Mouse (Mus musculus): ENCODE results near the gene Itgbl1. TPM values are rescaled to one million over a fixed set of nuclear protein-coding genes. Genes with fewer than 3 reads are reported as not detected.
"Not testable (repeated sequence)": the region's sequence is repeated elsewhere in the genome, so short reads cannot be mapped to it uniquely, and the experiment has no call there.

The Itgbl1 gene
- polyA plus RNA-seq (2012; rRNA removed): 0.05 TPM in 1 of 2 replicates, not detected in the other

DNA sequence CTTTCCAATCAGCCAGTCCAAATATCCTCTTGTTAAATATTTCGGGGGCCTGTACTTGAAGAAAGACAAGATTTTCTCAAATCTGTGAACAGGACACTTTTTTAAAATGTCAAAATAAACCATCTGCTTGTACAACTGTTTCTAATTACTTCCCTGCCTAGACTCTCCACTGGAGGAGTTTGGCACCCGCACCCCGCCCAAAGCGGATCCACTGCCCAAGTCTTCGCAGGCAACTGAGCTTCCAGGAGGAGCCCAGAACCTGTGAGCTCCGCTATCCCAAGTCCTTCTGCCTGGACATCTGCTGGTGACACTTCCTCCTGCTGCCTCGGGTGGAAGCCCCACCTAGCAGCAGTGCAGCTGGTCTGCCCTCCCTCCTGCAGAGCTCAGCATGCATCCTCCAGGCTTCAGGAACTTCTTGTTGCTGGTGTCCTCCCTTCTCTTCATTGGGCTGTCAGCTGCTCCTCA, at the start of gene Itgbl1:
Gene Itgbl1, plus strand, starts transcription at position 51 of the 465 bp plus-strand sequence.
- WGBS: 54% methylated on average over 7 of the region's 7 CpGs
- no peak for DNase-seq (ENCODE audit: low read depth, low spot score)

DNA sequence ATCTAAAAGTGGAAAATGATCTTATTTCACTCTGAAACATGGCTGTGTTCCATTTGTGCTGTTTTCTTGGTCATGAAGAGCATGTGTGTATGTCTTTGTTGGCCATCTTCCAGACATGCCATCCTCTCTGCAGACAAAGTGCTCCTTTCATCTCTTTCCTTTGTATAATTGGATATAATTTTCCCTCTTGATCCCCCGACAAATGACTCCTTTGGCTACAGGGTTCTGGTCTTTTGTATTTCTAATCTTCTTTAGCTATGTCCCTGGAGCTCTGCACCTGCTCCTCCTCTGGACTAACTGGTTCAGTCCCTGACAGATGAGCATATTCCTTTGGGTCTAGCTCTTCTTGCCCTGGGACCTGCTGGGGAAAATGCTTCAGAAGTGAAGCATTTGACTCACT, 36.8 kb upstream of the Itgbl1 start:
- DNase-seq (ENCODE audit: low read depth, low spot score): no peak
- WGBS: 63% methylated on average over 1 of the region's 1 CpGs

DNA sequence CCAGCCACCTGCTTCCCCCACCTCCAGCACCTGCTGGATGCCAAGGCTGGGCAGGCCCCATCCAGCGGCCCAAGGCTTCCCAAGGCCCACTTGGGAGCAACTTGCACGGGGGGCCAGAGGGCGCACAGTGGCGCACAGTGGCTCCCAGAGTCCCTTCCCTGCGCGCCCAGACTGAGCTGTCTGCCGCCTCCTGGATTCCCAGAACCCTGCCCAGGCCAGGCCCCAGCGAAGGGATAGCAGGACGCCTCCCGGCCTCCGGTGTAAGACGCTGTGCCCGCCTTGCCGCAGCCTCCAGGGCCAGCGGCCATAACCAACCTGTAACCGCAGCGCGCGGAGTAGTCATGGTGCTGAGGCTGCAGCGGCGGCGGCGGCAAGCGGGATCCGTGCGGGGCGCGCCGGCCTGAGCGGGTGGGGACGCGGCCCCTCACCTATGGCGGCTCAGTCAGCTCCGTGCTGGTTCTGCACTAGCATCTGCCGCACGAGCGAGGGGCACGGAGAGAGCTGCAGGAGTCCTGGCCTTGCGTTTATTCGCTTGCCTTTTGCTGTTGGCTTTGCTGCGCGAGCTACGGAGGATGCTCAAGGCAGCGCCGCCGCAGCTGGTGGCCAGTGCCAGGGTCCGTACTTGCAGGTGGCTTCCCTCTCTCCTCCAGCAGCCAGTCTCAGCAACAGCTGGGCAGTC, 33.1 kb upstream of the Itgbl1 start, which contains the start of gene Nalcn:
Gene Nalcn, minus strand, starts transcription at position 644 of the 679 bp plus-strand sequence.
- WGBS: 4% methylated on average over 47 of the region's 47 CpGs
- no peak for DNase-seq (ENCODE audit: low read depth, low spot score)

DNA sequence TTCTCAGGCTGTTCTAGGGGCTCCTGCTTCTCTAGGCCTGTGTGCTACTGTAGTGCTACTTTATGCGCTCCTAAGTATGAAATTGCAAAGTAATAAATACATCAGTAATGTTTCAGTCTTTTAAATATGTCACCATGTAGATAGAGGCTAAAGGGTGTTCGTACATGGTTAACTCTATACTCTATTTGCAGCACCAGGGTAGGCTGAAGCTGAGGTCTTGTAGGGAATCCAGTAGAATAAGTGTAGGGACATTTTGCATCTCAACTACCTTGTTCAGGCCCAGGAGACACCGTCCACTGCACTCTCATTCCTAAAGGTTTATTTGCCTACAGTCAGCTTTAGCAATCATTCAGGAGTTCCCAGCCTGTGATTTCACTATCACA, 32.6 kb upstream of the Itgbl1 start:
- 51% methylated on average over 3 of the region's 3 CpGs for WGBS
- no peak for DNase-seq (ENCODE audit: low read depth, low spot score)

DNA sequence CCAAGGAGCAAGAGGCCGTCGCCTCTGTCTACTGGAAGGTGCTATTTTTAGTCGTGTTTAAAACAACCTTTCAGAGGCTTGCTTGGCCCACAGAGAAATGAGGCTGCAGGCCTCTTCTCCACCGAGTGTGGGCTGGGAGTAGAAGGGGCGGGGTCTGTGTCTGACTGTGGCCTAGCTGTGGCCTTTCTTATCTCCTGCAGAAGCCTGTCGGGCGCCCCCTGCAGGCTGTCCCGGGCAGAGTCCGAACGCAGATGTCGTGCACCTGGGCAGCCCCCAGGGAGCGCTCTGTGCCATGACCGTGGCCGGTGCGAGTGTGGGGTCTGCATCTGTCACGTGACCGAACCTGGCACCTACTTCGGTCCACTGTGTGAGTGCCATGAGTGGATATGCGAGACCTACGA, 1.3 kb downstream of the Itgbl1 start:
- no peak for DNase-seq (ENCODE audit: low read depth, low spot score)
- 23% methylated on average over 20 of the region's 20 CpGs for WGBS

DNA sequence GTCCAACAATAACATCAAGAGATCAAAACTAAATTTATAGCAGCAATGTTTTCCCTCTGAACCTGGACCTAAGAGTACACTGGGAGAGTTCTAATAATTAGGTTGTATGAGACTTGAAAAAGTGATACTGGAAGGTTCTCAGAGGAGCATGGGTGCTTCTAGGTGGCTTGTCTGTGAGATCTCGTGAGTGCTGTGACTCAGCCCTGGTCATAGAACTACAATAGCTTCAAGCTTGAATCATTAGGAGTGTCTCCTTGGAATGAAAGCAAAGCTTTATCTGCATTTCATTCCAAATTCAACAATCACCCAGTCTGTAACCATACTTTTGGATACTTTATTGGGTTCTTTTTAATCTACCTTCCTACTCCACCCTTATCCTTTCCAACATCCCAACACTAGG, 2.6 kb downstream of the Itgbl1 start:
- DNase-seq (ENCODE audit: low read depth, low spot score): no peak
- 26% methylated on average over 1 of the region's 1 CpGs for WGBS

DNA sequence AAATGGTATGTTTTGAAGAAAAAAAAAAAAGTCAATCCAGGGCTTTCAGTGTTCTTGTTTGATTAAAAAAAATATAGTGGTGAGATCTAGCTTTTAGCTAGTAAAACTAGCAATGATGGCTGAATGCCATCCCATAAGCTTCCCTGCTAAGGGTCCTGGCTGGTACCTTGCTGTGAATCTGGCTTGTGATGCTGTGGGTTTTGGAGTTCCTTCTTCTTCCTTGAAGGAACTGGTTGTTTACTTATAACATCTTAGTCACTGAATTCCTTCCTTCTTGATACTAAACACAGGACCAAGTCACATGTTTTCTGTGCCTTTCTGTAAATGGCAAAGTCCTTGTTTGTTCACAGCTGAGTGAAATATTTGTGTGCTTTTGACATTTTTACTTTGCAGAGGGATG, 3.4 kb downstream of the Itgbl1 start:
- DNase-seq (ENCODE audit: low read depth, low spot score): no peak

GRCm38 (mm10) chr14:123664451-123664850, 4.7 kb downstream of the Itgbl1 start:
- no peak for DNase-seq (ENCODE audit: low read depth, low spot score)

GRCm38 (mm10) chr14:123671076-123671475, 11.3 kb downstream of the Itgbl1 start:
- DNase-seq (ENCODE audit: low read depth, low spot score): not testable (repeated sequence)
- 74% methylated on average over 21 of the region's 21 CpGs for WGBS

- 77% methylated on average over 2 of the region's 2 CpGs for WGBS
- DNase-seq (ENCODE audit: low read depth, low spot score): no peak
These were observed 18.3 kb downstream of the Itgbl1 start for GRCm38 (mm10) chr14:123678091-123678490.

DNA sequence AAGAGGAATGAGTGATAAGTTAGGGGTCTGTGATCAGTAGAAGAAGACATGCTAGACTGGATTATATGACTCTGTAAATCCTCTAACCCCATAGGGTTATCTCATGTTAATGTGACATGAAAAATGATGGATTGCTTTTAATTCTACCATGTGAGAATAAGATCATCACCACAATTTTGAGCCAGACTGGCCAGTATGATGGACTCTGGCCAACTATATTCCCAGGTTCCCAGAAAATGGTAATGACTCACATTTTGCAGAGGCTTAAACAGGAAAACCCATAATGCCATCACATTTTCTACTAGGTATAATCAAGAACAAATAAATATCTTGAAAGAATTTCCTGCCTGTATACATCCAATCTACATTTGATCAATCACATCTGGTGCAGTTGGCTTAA, 55.0 kb downstream of the Itgbl1 start:
- no peak for DNase-seq (ENCODE audit: low read depth, low spot score)

- DNase-seq (ENCODE audit: low read depth, low spot score): no peak
- 30% methylated on average over 1 of the region's 1 CpGs for WGBS
These were observed 82.3 kb downstream of the Itgbl1 start for GRCm38 (mm10) chr14:123742055-123742454.

GRCm38 (mm10) chr14:123751017-123751416, 91.2 kb downstream of the Itgbl1 start:
- no peak for DNase-seq (ENCODE audit: low read depth, low spot score)
- WGBS: 72% methylated on average over 1 of the region's 1 CpGs

GRCm38 (mm10) chr14:123759534-123759933, 99.8 kb downstream of the Itgbl1 start:
- WGBS: 42% methylated on average over 1 of the region's 1 CpGs
- DNase-seq (ENCODE audit: low read depth, low spot score): no peak

- DNase-seq (ENCODE audit: low read depth, low spot score): no peak
- WGBS: 80% methylated on average over 4 of the region's 4 CpGs
These were observed 100.3 kb downstream of the Itgbl1 start for GRCm38 (mm10) chr14:123760079-123760478.

DNA sequence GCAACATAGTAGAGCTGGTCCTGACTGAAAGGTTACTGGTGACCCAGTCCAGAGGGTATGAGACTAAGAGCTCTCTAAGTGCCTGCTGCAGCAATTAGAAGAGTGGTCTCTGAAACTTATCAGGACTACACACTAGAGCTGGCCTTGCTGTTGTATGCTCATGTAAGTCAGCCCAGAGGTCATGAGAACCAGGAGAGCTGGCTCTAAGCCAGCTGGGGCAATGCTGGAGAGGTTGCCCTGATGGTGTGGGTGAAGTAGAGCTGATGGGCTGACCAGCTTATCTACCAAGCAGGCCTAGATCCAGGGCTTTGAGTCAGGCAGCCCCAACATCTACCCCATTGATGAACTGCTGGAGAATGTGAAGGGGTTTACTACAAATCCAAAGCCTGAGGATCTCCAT, 142.0 kb downstream of the Itgbl1 start:
- no peak for DNase-seq (ENCODE audit: low read depth, low spot score)

DNA sequence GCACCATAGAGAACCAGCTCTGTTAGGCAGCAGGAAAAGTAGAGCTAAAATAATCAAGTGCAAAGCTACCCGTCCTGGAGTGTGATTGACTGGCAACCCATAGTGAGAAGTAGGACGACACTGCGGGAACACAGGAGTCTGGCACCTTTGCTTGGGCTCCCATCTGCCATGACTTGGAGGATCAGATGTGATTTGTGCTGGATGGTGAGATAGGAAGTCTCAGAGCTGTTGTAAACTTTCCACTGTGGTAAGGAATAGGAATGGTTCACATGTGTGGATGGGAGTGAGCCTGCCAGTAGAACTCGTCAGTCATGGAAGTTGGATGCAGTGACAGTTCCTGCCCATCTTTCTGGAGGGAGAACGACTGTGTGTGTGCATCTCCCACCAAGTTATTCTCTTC, 177.9 kb downstream of the Itgbl1 start:
- 76% methylated on average over 5 of the region's 5 CpGs for WGBS
- DNase-seq (ENCODE audit: low read depth, low spot score): no peak

GRCm38 (mm10) chr14:123843675-123844425, 184.1 kb downstream of the Itgbl1 start:
- WGBS: 69% methylated on average over 8 of the region's 8 CpGs
- DNase-seq (ENCODE audit: low read depth, low spot score): no peak

DNA sequence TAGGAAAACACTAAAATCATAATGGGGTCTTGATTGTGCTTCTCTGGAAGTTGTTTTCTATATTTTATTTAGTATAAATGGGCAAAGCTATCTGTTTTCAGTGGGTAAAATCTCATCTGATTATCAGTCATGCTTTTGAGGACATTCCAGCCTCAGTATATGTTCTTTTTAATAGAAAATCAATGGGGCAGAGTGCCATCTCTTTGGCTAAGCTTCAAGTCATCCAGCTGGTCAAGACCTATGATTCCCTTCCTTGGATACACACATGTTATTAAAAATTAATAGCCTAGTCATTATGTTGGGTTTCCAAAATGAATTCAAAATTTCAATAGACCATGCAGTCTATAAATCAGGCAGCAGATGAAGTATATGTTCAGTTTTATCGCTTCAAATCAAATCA, 204.8 kb downstream of the Itgbl1 start:
- DNase-seq (ENCODE audit: low read depth, low spot score): no peak
- WGBS: 68% methylated on average over 1 of the region's 1 CpGs

GRCm38 (mm10) chr14:123865779-123866726, 206.3 kb downstream of the Itgbl1 start:
- 39% methylated on average over 6 of the region's 6 CpGs for WGBS

More at GRCm38 (mm10) chr14:123865779-123866726, 206.3 kb downstream of the Itgbl1 start:
- no peak for DNase-seq (ENCODE audit: low read depth, low spot score)

Measured in large intestine, adult 2 months (tissue).